Comparison of ENCODE assay signal across 28 mouse cellular contexts in the genomic region with DNA sequence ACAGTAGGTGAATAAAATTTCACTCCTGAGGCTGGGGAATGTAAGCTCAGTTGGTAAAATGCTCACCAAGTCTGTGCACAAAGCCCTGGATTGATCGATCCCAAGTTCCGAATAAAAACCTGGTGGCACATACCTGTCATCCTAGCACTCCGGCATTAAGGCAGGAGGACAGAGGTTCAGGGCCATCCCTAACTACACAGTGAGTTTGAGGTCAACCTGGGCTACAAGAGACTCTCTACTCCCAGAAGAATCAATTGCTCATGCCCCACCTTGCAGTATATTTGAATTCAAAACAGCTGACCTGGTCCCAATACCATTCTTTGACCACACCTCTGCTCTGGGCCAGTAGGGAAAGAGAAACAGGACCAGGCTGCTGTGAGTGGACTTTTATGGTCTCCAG. TPM values are rescaled to one million over a fixed set of nuclear protein-coding genes. Genes with fewer than 3 reads are reported as not detected.
"Had no signal": no experiment of that assay in that cellular context is flagged by ENCODE, and none has a peak within 500 bp of the region (broad histone marks: within the 10 kb centered on the region; RNA-seq: fewer than 3 reads in every experiment).

No protein-coding gene starts in this region.

- H3K4me3 ChIP-seq: embryonic facial prominence, embryonic 10.5 days; embryonic facial prominence, embryonic 12.5 days; embryonic facial prominence, embryonic 13.5 days; embryonic facial prominence, embryonic 15.5 days; erythroblast, embryonic 14.5 days; forebrain, embryonic 10.5 days; forebrain, embryonic 12.5 days; forebrain, embryonic 13.5 days; forebrain, embryonic 15.5 days; gastrocnemius, adult 2 months; heart, adult 2 months had no signal

- H3K27me3 ChIP-seq: embryonic facial prominence, embryonic 12.5 days; embryonic facial prominence, embryonic 13.5 days; embryonic facial prominence, embryonic 15.5 days; forebrain, embryonic 12.5 days; forebrain, embryonic 13.5 days; forebrain, embryonic 15.5 days had no signal

- ATAC-seq: forebrain, embryonic 13.5 days; forebrain, embryonic 14.5 days; forebrain, embryonic 15.5 days; forebrain, embryonic 16.5 days; forebrain, postnatal 0 days had no signal

- DNase-seq: cerebellum, adult 2 months; cerebellum, adult 8-10 months; cerebellum, adult 9-10 months; cerebellum, adult 9-11 months; cerebellum, postnatal 10 days; cerebellum, postnatal 14 days; cerebellum, postnatal 25 days; cerebellum, postnatal 36 days; embryo, embryonic 11 days; forebrain, postnatal 0 days; gastrocnemius, adult 2 months; gastrocnemius, postnatal 10 days; gastrocnemius, postnatal 14 days; gastrocnemius, postnatal 25 days; gastrocnemius, postnatal 36 days; heart, adult 18-20 months; heart, adult 2 months had no signal

- H3K36me3 ChIP-seq: embryonic facial prominence, embryonic 10.5 days; embryonic facial prominence, embryonic 12.5 days; embryonic facial prominence, embryonic 13.5 days; embryonic facial prominence, embryonic 15.5 days; forebrain, embryonic 10.5 days; forebrain, embryonic 12.5 days; forebrain, embryonic 15.5 days had no signal

- H3K4me2 ChIP-seq: embryonic facial prominence, embryonic 12.5 days; embryonic facial prominence, embryonic 13.5 days; embryonic facial prominence, embryonic 15.5 days; forebrain, embryonic 12.5 days; forebrain, embryonic 13.5 days; forebrain, embryonic 15.5 days had no signal

- H3K9me3 ChIP-seq: embryonic facial prominence, embryonic 10.5 days; embryonic facial prominence, embryonic 12.5 days; embryonic facial prominence, embryonic 13.5 days; embryonic facial prominence, embryonic 15.5 days; forebrain, embryonic 10.5 days; forebrain, embryonic 12.5 days; forebrain, embryonic 13.5 days; forebrain, embryonic 15.5 days had no signal

- H3K27ac ChIP-seq: embryonic facial prominence, embryonic 10.5 days; embryonic facial prominence, embryonic 12.5 days; embryonic facial prominence, embryonic 13.5 days; embryonic facial prominence, embryonic 15.5 days; forebrain, embryonic 10.5 days; forebrain, embryonic 12.5 days; forebrain, embryonic 13.5 days; forebrain, embryonic 15.5 days; gastrocnemius, adult 2 months; heart, adult 2 months had no signal

- H3K4me1 ChIP-seq: forebrain, embryonic 13.5 days; forebrain, embryonic 15.5 days had no signal

- H3K9ac ChIP-seq: embryonic facial prominence, embryonic 12.5 days; embryonic facial prominence, embryonic 13.5 days; embryonic facial prominence, embryonic 15.5 days; forebrain, embryonic 12.5 days; forebrain, embryonic 13.5 days; forebrain, embryonic 15.5 days; forebrain, postnatal 0 days had no signal

RNA-seq across cellular contexts. Expression of a gene that starts 35.2 kb away (rescaled TPM):
- polyA plus RNA-seq: erythroblast, embryonic 14.5 days had no signal
